Mouse (Mus musculus) 3134 (cell line): ENCODE data around the gene Gm9999.
A peak's percentile ranks its signal among the peaks of the same experiment; 100 is the strongest.
"Not testable (repeated sequence)": the region's sequence is repeated elsewhere in the genome, so short reads cannot be mapped to it uniquely, and the experiment has no call there.

Experiments used
- DNase-seq: peaks from one replicate; pipeline ENCODE4 v3.0.0-alpha.2; 2011; ENCODE audit warnings: low spot score; ENCODE audit not compliant: insufficient read length; ENCODE audit errors: extremely low read depth

The Gm9999 gene

DNA sequence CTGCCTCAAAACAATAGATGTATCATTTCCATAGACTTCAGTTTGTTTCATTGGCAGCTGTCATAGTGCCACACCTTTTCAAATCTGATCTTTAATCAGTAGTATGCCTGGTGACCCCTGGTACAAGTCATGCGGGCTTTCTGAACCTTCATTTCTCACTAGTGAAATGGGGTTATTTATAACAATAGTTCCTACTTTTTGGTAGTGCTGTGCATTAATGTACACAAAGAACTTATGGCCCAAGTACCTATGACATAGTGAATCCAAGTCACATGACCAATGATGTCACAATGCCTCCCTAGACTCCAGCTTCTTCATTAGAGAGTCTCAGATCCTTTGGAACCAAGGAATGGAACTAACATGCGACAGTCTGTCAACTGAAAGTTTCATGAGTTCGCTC, at the start of gene Gm9999:
TSS of gene Gm9999 (plus strand) at position 301 of the 400 bp plus-strand sequence.
- no peak for DNase-seq

DNA sequence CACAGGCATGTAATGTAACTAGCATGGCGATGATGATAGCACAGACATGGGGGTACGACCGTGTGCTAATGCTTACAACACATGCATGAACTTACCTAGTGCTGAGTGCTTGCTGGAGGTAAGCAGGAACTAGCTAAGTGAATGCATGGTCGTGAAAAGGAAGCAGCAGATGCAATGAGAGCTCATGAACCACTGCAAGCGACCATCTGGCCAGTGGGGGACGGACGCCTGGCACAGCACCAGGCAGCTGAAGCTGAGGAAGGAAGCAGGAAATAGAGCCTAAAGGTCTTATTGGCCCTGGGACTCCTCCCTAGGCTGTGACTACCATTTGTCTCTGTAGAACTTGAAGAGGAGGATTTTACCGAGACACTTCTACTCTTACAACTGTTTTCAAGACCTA, 48.6 kb upstream of the Gm9999 start:
- DNase-seq: no peak

DNA sequence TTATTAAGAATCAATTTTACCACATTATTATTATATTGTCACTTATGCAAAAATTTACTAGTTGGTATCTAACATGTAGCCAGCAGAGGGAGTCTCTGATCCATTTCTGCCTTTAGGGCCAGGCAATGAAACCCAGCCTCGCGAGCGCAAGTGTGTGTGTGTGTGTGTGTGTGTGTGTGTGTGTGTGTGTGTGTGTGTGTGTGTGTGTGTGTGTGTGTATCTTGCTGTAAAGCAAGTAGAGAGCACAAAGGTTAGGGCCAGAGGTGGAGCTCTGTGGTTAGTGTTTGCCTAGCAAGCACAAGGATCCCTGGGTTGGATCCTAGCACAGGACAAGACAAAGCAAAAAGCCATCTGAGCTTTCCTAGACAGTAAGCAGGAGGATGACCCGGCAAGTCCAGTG, 47.5 kb upstream of the Gm9999 start:
- no peak for DNase-seq

DNA sequence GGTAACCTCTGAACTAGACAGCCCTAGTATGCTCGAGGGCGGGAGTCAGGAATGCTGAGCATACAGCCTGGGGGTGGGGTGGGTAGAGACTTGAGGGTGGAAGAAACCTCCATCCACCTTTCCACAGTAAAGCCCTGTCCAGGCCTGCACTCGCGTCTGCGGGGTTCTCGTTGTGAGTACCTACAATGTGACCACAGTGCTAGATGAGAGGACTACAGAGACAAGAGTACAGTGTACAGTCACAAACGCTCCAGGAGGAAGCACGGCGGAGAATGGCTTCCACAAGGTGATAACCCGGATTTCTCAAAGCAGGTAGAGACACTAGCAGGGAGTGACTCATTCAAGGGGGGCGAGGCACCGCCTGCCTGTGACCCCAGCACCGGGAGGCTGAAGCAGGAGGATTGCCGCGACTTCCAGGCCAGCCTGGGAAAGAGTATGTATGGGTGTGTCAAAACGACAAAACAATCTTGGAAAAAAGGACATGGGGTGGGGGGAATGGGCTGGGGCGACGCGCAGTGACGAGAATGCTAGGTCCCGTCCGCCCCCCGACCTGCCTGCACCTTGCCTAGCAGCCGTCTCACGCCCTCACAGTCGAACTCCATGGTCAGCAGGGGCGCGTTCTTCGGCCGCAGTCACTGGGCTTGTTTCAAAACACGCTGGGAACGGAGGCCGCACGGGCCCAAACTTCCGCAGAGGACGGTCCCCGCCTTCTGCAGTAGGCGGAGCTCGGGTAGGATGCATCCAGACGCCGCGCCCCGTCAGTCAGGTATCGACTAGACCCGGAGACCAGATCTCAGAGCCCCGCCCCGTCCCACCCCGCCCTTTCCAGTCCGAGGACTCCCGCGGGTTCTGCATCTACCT, 25.3 kb upstream of the Gm9999 start, which contains the start of gene Uevld:
TSS of gene Uevld (minus strand) at position 697 of the 861 bp plus-strand sequence.
- peak; percentile 93 for DNase-seq

DNA sequence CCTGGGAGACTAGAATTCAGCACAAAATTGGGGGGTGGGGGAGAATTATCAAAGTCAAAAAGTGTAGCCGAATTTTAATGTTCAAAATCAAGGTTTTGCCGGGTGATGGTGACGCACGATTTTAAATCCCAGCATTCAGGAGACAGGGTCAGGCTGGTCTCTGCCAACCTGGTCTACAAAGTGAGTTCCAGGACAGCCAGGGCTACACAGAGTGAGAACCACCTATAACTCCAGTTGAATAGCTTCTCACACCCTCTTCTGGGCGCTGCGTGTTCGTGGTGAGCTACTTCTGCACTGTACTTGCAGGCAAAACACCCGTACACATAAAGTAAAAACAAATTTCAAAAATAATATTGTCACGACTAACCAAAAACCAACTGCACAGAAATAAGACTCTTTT, 24.5 kb upstream of the Gm9999 start:
- DNase-seq: no peak

DNA sequence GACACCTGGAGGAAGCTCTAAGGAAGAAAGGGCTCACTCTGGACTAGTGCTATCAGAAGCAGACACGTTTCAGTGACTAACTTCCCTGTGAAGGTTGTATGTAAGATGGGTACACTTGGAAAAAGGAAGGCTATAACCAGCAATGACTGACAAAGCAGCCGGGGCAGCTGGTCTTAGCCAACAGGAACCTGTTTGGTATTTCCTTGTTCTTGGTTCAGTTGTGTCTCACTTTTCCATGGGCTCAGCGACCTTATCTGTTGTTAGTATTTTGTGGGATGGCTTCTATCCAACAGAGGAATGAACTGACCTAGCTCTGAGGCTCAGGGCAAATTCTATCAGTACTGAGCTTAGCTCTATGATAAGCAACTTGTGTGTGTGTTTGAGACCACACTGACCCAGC, 22.4 kb upstream of the Gm9999 start:
- no peak for DNase-seq

DNA sequence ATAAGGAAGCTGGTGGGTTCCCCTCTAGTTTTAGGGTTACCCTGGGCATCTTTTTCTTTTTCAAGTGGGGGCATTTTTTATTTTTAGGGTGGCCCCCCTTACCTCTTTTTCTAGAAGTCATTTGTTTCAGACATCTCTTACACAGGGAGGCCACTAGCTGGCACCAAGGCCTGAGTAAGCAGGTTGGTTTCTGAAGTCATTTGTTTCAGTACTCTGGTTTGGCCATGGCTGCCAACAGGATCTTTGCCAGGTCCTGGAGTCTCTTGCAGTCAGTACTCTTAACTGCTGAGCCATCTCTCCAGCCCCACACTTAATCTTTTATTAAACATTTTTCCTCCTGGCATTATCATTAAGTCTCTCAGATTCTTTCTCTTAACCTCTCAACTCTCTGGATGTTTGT, 21.2 kb upstream of the Gm9999 start:
- DNase-seq: peak; percentile 37

DNA sequence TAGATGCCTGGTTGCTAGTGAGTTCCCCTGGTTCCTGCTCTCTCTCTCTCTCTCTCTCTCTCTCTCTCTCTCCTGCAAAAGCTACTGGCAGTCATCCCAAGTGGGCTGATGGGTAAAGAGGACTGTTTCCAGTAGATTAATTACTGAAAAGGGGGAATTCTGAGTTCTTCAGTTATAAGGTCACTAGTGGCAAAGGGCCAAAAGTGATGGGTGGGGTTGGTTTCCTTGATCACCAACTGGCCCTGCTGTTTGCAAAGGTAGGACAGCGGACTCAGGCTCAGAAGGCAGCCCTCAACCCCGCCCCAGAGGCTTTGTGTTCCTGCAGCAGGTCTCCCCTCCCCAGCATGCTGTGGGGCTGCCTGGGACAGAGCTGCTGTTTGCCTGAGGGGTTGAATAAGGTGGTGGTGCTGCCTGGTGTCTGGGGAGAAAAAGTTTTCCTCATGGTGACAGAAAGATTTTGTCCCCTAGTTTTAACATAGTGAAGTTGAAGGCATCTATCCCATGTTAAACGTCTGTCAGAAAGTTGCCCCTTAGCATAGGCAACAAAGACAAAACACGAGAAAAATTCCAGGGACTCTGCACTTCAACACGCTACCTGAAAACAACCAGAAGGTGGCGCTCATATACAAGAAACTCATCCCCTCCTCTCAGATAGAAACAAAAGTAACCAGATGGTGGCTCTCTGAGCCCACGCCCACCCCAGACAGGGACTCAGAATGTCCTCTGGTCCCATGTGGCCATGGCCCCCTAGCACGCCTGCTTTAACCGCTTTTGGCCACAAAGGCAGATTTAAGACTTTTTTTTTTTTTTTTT, 20.4 kb upstream of the Gm9999 start:
- peak; percentile 60 for DNase-seq

DNA sequence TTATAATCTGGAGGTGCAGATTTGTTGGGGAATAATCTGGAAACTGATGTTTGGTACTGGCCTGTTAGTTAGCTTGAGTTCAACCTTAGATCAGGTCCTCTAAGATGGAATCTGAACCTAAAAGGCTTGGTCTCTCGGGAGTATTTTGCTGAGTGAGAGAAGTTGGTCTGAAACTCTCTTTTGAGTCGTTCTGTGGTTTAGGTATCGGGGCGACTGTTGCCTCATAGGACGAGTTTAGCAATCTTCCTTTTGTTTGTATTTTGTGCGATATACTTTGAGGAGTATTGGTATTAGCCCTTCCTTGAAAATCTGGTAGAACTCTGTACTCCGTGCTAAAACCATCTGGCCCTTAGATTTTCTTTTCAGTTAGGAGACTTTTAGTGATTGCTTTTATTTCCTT, 19.3 kb upstream of the Gm9999 start:
- DNase-seq: no peak

DNA sequence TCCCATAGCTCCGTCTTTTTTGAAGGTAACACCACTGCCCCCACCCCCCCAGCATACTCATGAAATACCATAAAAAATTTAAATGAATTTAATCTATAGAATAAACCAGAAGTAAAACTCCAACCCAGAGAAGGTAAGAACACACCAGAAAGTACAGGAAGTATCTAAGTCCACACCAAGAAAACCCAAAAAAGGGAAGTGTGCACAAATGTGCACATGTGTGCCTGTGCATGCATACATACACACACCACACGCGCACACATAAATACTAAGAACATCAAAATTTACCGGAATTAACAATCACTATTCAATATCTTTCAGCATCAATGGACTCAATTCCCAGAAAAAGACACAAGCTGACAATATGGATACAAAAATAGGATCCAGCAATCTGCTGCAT, 13.5 kb upstream of the Gm9999 start:
- DNase-seq: no peak

DNA sequence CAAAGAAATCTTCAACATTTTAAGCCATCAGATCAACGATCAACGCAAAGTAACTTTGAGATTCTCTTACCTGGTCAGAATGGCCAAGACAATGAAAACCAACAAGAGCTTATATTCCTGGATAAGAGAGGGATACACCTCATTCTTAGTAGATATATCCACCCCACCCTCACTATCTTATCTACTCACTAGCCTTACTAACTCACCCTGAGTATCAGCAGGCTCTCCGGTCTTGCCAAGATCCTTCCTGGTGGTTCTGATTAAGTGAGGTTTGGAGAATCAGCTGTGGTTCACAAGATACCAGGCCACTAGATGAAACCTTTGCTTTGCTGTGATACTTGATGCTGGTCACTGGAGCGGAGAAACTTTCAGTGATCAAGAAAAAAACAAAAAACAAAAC, 8.7 kb upstream of the Gm9999 start:
- no peak for DNase-seq

DNA sequence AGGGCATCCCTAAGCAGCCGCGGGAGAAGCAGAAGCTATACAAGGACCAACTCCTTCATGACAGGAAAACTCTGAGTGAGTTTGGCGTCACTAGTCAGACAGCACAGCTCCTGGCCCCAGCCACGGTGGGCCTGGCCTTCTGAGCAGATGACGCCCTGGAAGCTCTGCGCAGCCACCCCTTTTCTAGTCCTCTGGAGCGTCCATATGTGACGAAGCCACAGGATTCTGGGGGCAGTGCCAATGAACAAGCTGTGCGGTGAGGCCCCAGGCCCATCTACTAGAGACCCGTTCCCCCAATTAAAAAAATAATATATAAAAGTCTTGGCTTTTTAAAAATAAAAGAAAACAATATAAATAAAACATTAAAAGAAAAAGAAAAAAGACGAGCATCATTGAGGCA, 7.9 kb upstream of the Gm9999 start:
- DNase-seq: no peak

DNA sequence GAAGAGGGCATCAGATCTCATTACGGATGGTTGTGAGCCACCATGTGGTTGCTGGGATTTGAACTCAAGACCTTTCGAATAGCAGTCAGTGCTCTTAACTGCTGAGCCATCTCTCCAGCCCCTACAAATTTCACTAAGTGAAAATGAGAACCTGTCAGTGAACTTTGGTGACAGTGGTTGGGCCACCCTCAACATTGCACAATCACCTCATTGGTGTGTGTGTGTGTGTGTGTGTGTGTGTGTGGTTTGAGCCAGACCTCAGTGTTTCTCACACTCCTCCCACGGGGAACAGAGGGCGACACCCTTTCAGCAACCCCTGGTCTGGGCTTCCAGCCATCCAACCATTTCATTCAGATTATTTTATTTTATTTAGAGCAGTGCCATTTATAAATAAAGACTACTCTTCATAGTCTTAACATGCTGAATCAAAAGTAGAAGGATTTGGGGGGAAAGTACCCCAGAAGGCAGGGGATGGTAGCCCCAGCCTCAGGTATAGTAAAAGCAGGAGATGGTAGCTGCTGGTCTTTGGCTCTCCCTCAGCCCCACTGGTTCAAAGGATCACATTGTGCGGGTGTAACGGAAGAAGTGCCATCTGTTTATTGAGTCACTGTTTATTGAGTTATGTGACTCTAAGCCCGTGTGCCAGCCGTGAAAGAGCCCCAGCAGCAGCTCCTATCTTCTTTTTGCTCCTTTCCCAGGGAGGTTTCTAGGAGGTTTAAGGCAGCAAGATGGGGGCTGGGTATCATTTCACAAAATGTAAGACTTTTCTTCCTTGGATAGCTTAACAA, 2.5 kb downstream of the Gm9999 start:
- no peak for DNase-seq

DNA sequence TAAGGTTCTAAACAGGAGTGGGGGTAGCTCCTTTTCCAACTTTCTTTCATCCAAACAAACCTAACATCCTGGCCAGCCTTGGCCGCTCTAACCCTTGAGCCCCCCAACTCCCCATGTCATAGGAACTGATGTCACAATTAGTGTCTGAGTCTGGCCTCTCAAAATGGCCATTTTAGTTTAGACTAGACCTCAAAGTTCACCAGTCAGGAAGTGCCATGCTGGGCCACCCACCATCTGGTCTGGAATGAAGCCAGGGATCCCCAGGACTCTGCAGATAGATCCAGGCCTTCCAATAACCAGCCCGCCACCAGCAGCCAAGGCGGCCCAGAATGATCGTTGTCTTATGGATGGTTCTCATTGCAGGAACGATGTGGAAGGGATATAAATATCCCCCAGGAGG, 3.3 kb downstream of the Gm9999 start:
- no peak for DNase-seq

DNA sequence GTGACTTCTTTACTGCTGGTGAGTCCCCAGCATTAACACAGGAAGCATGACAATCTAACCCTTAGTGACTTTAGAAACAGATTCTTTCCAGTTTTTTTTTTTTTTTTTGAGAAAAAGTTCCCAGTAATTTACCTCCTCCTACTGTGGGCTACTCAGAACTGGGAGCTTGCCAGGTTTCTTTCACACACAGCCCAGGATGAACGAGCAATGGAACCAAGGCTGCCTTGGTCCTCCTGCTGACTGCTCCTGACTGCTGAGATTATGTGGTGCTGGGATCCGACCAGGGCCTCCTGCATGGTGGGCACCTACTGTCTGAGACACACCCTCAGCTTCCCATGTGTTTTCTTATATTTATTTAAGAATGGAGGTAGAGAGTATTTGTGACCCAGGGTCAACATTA, 3.7 kb downstream of the Gm9999 start:
- no peak for DNase-seq

DNA sequence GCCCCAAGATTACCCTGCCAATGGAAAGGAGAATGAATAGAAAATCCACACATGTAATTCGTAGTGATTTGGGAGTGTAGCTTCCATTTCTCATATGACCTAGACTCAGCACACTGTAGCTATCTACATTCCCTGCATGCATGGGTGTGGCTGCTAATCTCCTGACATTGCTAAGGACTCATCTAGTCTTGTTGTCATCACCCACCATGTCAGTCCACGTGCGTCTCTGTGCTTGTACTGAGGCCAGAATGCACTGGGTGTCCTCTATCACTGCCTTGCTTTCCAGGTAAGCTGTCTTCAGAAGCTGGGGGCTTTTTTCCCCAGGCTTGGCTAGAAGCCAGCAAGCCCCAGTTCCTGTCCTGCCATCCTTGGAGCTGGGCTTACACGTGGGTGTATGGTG, 6.0 kb downstream of the Gm9999 start:
- not testable (repeated sequence) for DNase-seq

DNA sequence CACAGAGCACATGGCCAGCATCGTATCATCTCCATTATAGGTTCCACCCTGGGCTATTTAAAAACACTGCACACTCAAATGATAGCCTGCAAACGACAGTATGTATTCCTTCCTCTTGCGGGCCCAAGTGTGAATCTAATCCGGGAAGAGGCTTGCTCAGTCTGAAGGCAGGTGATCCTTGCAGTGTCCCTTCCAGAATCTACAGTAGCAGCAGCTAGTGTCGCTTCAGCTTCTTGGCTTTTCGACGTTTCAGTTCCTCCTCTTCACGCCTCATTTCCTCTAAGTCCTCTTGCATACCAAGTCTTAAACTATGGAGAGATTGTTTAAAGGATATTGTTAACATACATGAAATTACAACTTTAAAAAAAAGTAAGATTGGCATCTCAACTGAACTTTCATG, 9.7 kb downstream of the Gm9999 start:
- no peak for DNase-seq

DNA sequence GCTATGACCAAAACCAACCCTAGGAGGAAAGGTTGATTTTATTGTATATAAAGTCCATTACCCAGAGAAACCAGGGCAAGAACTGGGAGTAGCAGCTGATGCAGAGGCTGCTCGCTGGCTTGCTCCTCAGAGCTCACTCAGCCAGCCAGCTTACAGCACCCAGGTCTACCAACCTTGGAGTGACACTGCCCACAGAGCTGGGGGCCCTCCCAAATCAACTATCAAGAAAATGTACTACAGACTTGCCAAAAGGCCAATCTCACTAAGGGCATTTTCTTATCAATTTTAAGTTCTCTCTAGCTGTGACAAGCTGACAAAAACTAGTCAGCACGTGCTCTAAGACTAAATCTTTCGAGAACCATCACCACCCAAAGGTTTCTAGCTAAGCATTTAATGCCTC, 12.2 kb downstream of the Gm9999 start:
- DNase-seq: no peak

DNA sequence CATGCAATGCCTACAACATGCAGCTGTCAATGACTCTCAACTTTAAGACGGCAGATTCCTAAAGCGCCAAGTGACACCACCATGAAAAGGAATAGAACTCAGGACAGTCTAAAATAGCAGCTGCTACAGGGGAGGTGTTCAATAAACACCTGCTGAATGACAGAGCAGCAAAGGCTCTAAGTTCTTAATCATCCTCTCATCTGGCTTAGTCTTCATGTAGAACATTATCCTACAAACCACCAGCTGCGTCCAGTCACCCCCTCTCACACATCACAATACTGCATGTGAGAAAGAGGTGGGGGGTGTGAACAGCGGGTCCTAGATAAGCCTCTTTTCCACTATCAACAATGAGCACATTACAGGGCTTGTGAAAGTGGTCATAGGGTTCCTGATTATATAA, 13.6 kb downstream of the Gm9999 start:
- no peak for DNase-seq

DNA sequence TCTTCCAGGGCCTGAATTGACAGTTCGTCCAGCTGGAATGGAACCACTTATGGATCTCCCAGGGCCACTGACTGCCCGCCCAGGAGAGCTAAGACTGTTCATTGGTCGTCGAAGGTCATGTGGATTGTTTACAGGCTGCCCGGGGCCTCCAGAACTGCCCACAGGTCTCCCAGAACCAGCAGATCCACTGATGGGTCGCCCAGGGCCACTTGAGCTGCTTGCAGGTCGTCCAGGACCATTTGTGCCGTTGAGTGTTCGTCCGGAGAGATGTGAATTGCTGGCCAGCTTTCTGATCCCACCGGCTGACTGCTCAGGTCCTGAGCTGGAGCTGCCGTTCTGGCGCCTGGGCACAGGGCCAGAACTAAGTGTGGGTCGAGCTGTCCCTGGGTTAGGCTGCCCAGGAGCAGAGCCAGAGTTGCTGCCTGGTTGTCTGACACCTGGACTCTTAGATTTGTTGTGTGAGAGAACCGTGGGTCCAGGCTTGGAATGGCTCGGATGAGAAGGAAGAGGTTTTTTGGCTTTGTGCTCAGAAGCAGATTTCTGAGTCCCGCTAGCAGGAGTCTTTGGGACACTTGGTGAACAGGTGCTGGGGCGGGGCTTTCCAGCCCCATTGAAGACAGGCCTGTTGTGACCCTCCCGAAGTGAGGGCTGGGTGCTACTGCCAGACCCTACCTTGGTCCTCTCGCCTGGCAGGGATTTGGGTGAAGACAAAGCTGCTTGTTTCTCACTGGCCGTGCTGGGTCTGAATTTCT, 14.4 kb downstream of the Gm9999 start:
- DNase-seq: no peak
